Mouse (Mus musculus) central nervous system, embryonic 11.5 days (tissue): ENCODE data around the gene 5430419D17Rik. TPM values are rescaled to one million over a fixed set of nuclear protein-coding genes. Genes with fewer than 3 reads are reported as not detected.

Source experiments
- polyA plus RNA-seq: library from polyadenylated mRNA; depleted of rRNA; stranded (reverse); fragments of >200 nt; gene quantifications from 2 replicates; pipeline ENCODE4 v1.2.3, GENCODE M21; 2012; rRNA removed

The 5430419D17Rik gene
- 0.01 and 0.02 TPM in 2 replicates for polyA plus RNA-seq

DNA sequence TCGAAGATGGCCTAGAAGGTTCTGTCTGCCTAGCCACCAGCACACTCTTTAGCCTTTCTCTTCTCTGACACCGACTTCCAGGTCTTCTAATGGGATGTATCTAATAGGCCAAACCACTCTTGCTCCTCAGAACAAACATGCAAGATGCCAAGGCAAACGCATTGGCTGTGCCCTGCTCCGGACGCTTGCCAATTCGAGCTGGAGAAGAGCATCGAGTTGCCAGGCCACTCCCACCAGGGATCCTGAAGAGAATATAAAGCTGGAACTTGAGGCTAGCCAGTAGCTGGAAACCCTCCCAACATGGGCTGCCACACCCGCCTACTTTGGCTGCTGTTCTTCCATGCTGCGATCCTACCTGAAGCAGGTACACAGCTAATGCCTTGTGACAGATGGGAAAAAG is at the start of gene 5430419D17Rik:
Gene 5430419D17Rik, plus strand, starts transcription at position 282 of the 400 bp plus-strand sequence.

GRCm38 (mm10) chr7:131146214-131146613 is 28.0 kb upstream of the 5430419D17Rik start, which contains the start of gene 4933402N03Rik:
4933402N03Rik (minus strand) TSS chr7:131146314.

GRCm38 (mm10) chr7:131322192-131322591 is 148.0 kb downstream of the 5430419D17Rik start, which contains the start of gene Cuzd1:
Cuzd1 (minus strand) TSS chr7:131322292.

GRCm38 (mm10) chr7:131329416-131329815 is 155.2 kb downstream of the 5430419D17Rik start, which contains the start of gene Fam24b:
Fam24b (minus strand) TSS chr7:131329516.

DNA sequence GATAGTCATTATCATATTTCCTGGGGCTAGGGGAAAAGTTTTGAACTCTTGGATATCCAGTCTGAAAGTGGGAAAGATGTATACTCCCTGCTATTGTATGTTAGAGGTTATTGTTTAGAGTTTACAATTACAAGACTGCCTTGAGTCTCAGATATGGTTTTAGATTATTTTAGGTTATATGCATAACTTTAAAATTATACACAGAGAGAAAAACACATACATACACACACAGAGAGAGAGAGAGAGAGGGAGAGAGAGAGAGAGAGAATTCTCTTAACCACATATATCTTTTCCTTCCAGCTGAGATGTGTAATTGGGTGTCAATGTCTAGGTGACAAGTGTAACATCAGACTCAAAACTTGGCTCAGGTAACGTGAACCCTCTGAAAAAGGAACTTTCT is 159.4 kb downstream of the 5430419D17Rik start, which contains the start of gene Fam24a:
Gene Fam24a, plus strand, starts transcription at position 301 of the 400 bp plus-strand sequence.

Other genes with a start within 250 kb of the 5430419D17Rik start
- gene Htra1, start 238.3 kb upstream of the 5430419D17Rik start, polyA plus RNA-seq: 2.7 and 5.4 TPM in 2 replicates
- 0.02 TPM in 1 of 2 replicates, not detected in the other for gene Dmbt1, start 142.3 kb upstream of the 5430419D17Rik start, polyA plus RNA-seq
- gene 4933402N03Rik, start 28.1 kb upstream of the 5430419D17Rik start, polyA plus RNA-seq: not detected in 2 replicates
- gene Cuzd1, start 147.9 kb downstream of the 5430419D17Rik start, polyA plus RNA-seq: 0.05 and 0.06 TPM in 2 replicates
- 0.14 and 0.36 TPM in 2 replicates for gene Fam24b, start 155.1 kb downstream of the 5430419D17Rik start, polyA plus RNA-seq
- not detected in 2 replicates for gene Fam24a, start 159.5 kb downstream of the 5430419D17Rik start, polyA plus RNA-seq
- 12.4 and 16.5 TPM in 2 replicates for gene 2310057M21Rik, start 188.4 kb downstream of the 5430419D17Rik start, polyA plus RNA-seq
- 55.8 and 72.8 TPM in 2 replicates for gene Pstk, start 196.7 kb downstream of the 5430419D17Rik start, polyA plus RNA-seq
- gene Ikzf5, start 236.1 kb downstream of the 5430419D17Rik start, polyA plus RNA-seq: 21.9 and 30.7 TPM in 2 replicates
- gene Acadsb, start 236.2 kb downstream of the 5430419D17Rik start, polyA plus RNA-seq: 19.4 and 25.1 TPM in 2 replicates